Mouse (Mus musculus) limb, embryonic 13.5 days (tissue): ENCODE measurements around the gene Grik2. TPM values are rescaled to one million over a fixed set of nuclear protein-coding genes. Genes with fewer than 3 reads are reported as not detected.
A peak's percentile ranks its signal among the peaks of the same experiment; 100 is the strongest.

Source experiments
- ATAC-seq: fragments of 200-750 bp; cut with Nextera tagmentation; 2 replicates; pipeline ENCODE4 v1.8.0; 2017; ENCODE audit warnings: low read depth, moderate number of reproducible peaks, moderate TSS enrichment; ENCODE audit not compliant: low FRiP score
- H3K27ac ChIP-seq: fragments of 300-500 bp; sonication (generic); 2 replicates; pipeline ENCODE4 v1.5.1; 2015; ENCODE audit warnings: inconsistent platforms, mild to moderate bottlenecking, moderate library complexity
- H3K27me3 ChIP-seq: fragments of 300-500 bp; sonication (generic); 2 replicates; pipeline ENCODE4 v1.6.1; 2015; ENCODE audit warnings: mild to moderate bottlenecking, inconsistent platforms
- H3K36me3 ChIP-seq: fragments of 300-500 bp; sonication (generic); 2 replicates; pipeline ENCODE4 v1.6.1; 2015; ENCODE audit warnings: inconsistent platforms, mild to moderate bottlenecking, moderate library complexity
- H3K4me1 ChIP-seq: fragments of 300-500 bp; sonication (generic); 2 replicates; pipeline ENCODE4 v1.6.1; 2015; ENCODE audit warnings: inconsistent platforms
- H3K4me2 ChIP-seq: fragments of 300-500 bp; sonication (generic); replicated peaks from 2 replicates; pipeline ENCODE4 v1.6.1; 2015; ENCODE audit warnings: inconsistent platforms, mild to moderate bottlenecking, moderate library complexity
- H3K4me3 ChIP-seq: fragments of 300-500 bp; sonication (generic); 2 replicates; pipeline ENCODE4 v1.5.1; 2015; ENCODE audit warnings: moderate library complexity, mild to moderate bottlenecking, inconsistent platforms
- H3K9ac ChIP-seq: fragments of 300-500 bp; sonication (generic); 2 replicates; pipeline ENCODE4 v1.6.1; 2015; ENCODE audit warnings: mild to moderate bottlenecking, inconsistent platforms
- H3K9me3 ChIP-seq: fragments of 300-500 bp; sonication (generic); 2 replicates; pipeline ENCODE4 v1.6.1; 2016; ENCODE audit warnings: inconsistent platforms
- WGBS: fragments of 180-500 bp; shearing (Covaris S2); methylation state at CpG from one replicate; pipeline ENCODE4 v1.1.7; 2015; 5-methylcytosine and 5-hydroxymethylcytosine counted together
- polyA plus RNA-seq: library from polyadenylated mRNA; unstranded; fragments of >200 nt; fragmentation: Nextera tagmentation; extraction: Ambion mirVana; gene quantifications from 2 replicates; pipeline ENCODE4 v1.2.1, GENCODE M21; 2015

The Grik2 gene
- polyA plus RNA-seq, 1 experiment from 2014 or later, result 3.1 TPM

- 75% methylated on average over 2 of the region's 2 CpGs for WGBS
- no peak for ATAC-seq
- no peak overlapping the region for H3K4me2 ChIP-seq
These were observed 148.7 kb downstream of the Grik2 start for GRCm38 (mm10) chr10:49639901-49640300.

DNA sequence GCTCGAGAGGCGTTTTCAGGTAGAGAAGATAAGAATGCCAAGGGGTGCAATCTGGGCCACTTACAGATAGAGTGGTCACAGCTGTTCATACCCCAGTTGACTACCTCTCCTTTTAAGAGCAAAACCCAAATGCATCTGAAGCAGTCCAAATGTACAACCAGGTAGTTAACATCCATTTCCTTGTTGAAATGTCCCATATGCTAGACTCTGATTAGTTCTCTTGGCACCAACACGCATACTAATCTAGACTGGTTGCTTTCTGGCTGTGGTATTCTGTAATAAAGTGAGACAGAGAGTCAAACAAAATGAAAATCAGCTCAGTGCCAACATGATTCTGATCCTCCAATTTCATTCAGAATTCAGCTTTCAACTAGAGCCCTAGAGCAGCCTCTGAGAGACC, 164.6 kb downstream of the Grik2 start:
- H3K27ac ChIP-seq, result no peak overlapping the region
- no peaks in the 10 kb centered on the region for H3K9me3 ChIP-seq
- H3K4me3 ChIP-seq, result no peak overlapping the region
- no peak overlapping the region for H3K9ac ChIP-seq
- no peak overlapping the region for H3K4me2 ChIP-seq
- H3K4me1 ChIP-seq, result no peaks in the 10 kb centered on the region
- no peaks in the 10 kb centered on the region for H3K36me3 ChIP-seq
- 77% methylated on average over 3 of the region's 3 CpGs for WGBS
- no peak for ATAC-seq
- H3K27me3 ChIP-seq, result no peaks in the 10 kb centered on the region

More at GRCm38 (mm10) chr10:49639901-49640300, 148.7 kb downstream of the Grik2 start:
- H3K4me1 ChIP-seq, result no peaks in the 10 kb centered on the region
- no peak overlapping the region for H3K27ac ChIP-seq
- H3K27me3 ChIP-seq, result no peaks in the 10 kb centered on the region
- no peak overlapping the region for H3K4me3 ChIP-seq
- no peaks in the 10 kb centered on the region for H3K36me3 ChIP-seq
- H3K9ac ChIP-seq, result no peak overlapping the region
- no peaks in the 10 kb centered on the region for H3K9me3 ChIP-seq

- Histone ChIP-seq H3K4me1 (0 out of 2 replicates have a peak, but pooled peaks cover 3% of the 10 kb centered on the region), H3K4me3 (no peak overlapping the region), H3K36me3 (no peaks in the 10 kb centered on the region), H3K27ac (no peak overlapping the region), H3K27me3 (no peaks in the 10 kb centered on the region), H3K9me3 (no peaks in the 10 kb centered on the region), H3K4me2 (no peak overlapping the region), H3K9ac (no peak overlapping the region)
- WGBS, result 81% methylated on average over 2 of the region's 2 CpGs
- no peak for ATAC-seq
These were observed 190.9 kb downstream of the Grik2 start for GRCm38 (mm10) chr10:49597652-49598051.

- WGBS, result 86% methylated on average over 7 of the region's 7 CpGs
- Histone ChIP-seq H3K4me3 (no peak overlapping the region), H3K27me3 (no peaks in the 10 kb centered on the region), H3K36me3 (no peaks in the 10 kb centered on the region), H3K9ac (no peak overlapping the region), H3K9me3 (no peaks in the 10 kb centered on the region), H3K4me2 (no peak overlapping the region), H3K4me1 (no peaks in the 10 kb centered on the region), H3K27ac (no peak overlapping the region)
- no peak for ATAC-seq
These were observed 215.1 kb downstream of the Grik2 start for GRCm38 (mm10) chr10:49573514-49573913.

- no peaks in the 10 kb centered on the region for H3K4me1 ChIP-seq
- 70% methylated on average over 1 of the region's 1 CpGs for WGBS
- H3K27me3 ChIP-seq, result no peaks in the 10 kb centered on the region
- H3K36me3 ChIP-seq, result no peaks in the 10 kb centered on the region
- H3K9me3 ChIP-seq, result no peaks in the 10 kb centered on the region
- no peak for ATAC-seq
- no peak overlapping the region for H3K9ac ChIP-seq
- no peak overlapping the region for H3K4me2 ChIP-seq
- H3K27ac ChIP-seq, result no peak overlapping the region
- H3K4me3 ChIP-seq, result no peak overlapping the region
These were observed 228.6 kb downstream of the Grik2 start for GRCm38 (mm10) chr10:49559872-49560407.

- Histone ChIP-seq H3K4me2 (no peak overlapping the region), H3K27me3 (no peaks in the 10 kb centered on the region), H3K4me3 (no peak overlapping the region), H3K27ac (no peak overlapping the region), H3K4me1 (no peaks in the 10 kb centered on the region), H3K9me3 (no peaks in the 10 kb centered on the region), H3K36me3 (no peaks in the 10 kb centered on the region), H3K9ac (no peak overlapping the region)
- no peak for ATAC-seq
- whole genome bisulfite sequencing, result 61% methylated on average over 1 of the region's 1 CpGs
These were observed 246.3 kb downstream of the Grik2 start for GRCm38 (mm10) chr10:49542249-49542648.

- Histone ChIP-seq H3K4me2 (no peak overlapping the region), H3K9me3 (no peaks in the 10 kb centered on the region), H3K4me3 (no peak overlapping the region), H3K4me1 (no peaks in the 10 kb centered on the region), H3K9ac (no peak overlapping the region), H3K27me3 (no peaks in the 10 kb centered on the region), H3K27ac (no peak overlapping the region), H3K36me3 (no peaks in the 10 kb centered on the region)
- WGBS, result 92% methylated on average over 1 of the region's 1 CpGs
- no peak for ATAC-seq
These were observed 268.8 kb downstream of the Grik2 start for GRCm38 (mm10) chr10:49519752-49520151.

GRCm38 (mm10) chr10:49500628-49501027, 287.9 kb downstream of the Grik2 start:
- WGBS, result 61% methylated on average over 1 of the region's 1 CpGs
- H3K27ac ChIP-seq, result no peak overlapping the region
- no peaks in the 10 kb centered on the region for H3K9me3 ChIP-seq
- no peak for ATAC-seq
- H3K9ac ChIP-seq, result no peak overlapping the region
- no peaks in the 10 kb centered on the region for H3K36me3 ChIP-seq
- no peak overlapping the region for H3K4me3 ChIP-seq
- H3K27me3 ChIP-seq, result no peaks in the 10 kb centered on the region
- no peak overlapping the region for H3K4me2 ChIP-seq
- H3K4me1 ChIP-seq, result no peaks in the 10 kb centered on the region

- Histone ChIP-seq H3K4me3 (no peak overlapping the region), H3K27ac (no peak overlapping the region), H3K9me3 (no peaks in the 10 kb centered on the region), H3K27me3 (no peaks in the 10 kb centered on the region), H3K36me3 (no peaks in the 10 kb centered on the region), H3K4me2 (no peak overlapping the region), H3K9ac (no peak overlapping the region), H3K4me1 (no peaks in the 10 kb centered on the region)
- 88% methylated on average over 1 of the region's 1 CpGs for WGBS
- ATAC-seq, result no peak
These were observed 291.3 kb downstream of the Grik2 start for GRCm38 (mm10) chr10:49497302-49497701.

GRCm38 (mm10) chr10:49481439-49481838, 307.1 kb downstream of the Grik2 start:
- Histone ChIP-seq H3K4me3 (no peak overlapping the region), H3K27ac (no peak overlapping the region), H3K4me1 (no peaks in the 10 kb centered on the region), H3K4me2 (no peak overlapping the region), H3K9ac (no peak overlapping the region), H3K36me3 (no peaks in the 10 kb centered on the region), H3K9me3 (no peaks in the 10 kb centered on the region), H3K27me3 (no peaks in the 10 kb centered on the region)
- no peak for ATAC-seq
- 84% methylated on average over 4 of the region's 4 CpGs for WGBS

DNA sequence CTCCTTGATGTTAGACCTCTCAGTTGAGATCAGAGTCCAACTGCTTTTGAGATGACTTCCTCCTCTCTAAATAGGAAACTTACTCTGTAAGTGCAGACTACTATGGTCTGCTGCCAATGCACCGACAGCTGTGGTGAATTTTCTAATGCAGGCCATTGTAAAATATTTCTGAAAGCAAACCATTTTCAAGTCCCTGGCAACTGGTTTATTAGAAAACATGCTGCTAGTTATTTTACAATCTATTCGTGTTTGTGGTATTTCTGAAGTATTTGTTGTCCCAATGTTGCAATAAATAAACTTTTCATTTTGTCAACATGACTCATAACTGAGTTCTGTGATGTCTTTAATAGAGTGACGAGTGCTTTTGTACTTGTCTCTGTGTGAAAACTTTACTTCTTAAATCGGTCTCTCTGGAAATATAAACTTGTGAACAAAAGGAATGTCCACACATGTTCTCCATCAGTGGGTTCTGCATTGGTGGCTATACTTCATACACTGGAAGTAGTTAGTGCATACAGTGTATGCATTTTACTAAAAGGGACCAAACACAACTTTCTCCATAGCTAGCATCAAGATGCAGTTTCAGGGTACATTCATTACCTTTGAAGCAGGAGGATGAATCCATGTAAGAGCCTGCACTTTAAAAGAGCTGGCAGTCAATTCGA, 308.3 kb downstream of the Grik2 start:
- peak; percentile 92 for ATAC-seq
- H3K4me2 ChIP-seq, result no peak overlapping the region
- WGBS, result 39% methylated on average over 5 of the region's 5 CpGs

DNA sequence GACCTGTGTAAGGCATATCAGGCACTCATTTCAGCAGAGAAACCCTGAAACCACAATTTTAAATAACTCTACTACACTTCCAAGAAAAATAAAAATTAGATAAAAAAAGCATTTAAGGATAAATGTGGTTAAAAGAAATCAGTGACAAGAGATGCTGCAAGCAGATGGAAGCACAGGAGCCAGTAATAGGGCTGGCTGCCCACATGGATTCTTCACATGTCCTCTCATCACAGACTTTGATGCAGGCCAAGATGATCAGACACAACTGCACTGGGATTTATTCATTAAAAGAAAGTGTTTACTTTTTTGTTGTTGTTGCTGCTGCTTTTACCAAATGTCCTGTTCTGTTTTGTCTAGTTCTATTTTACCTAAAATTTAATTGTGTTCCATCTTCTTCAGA, 315.0 kb downstream of the Grik2 start:
- H3K9me3 ChIP-seq, result no peaks in the 10 kb centered on the region
- no peaks in the 10 kb centered on the region for H3K4me1 ChIP-seq
- H3K27me3 ChIP-seq, result no peaks in the 10 kb centered on the region
- H3K4me3 ChIP-seq, result no peak overlapping the region
- H3K27ac ChIP-seq, result no peak overlapping the region
- H3K4me2 ChIP-seq, result no peak overlapping the region
- ATAC-seq, result no peak
- no peak overlapping the region for H3K9ac ChIP-seq
- H3K36me3 ChIP-seq, result no peaks in the 10 kb centered on the region

More for the DNA sequence above, 308.3 kb downstream of the Grik2 start:
- Histone ChIP-seq H3K36me3 (no peaks in the 10 kb centered on the region), H3K9me3 (no peaks in the 10 kb centered on the region), H3K4me3 (no peak overlapping the region), H3K27ac (no peak overlapping the region), H3K9ac (no peak overlapping the region), H3K27me3 (no peaks in the 10 kb centered on the region), H3K4me1 (no peaks in the 10 kb centered on the region)

DNA sequence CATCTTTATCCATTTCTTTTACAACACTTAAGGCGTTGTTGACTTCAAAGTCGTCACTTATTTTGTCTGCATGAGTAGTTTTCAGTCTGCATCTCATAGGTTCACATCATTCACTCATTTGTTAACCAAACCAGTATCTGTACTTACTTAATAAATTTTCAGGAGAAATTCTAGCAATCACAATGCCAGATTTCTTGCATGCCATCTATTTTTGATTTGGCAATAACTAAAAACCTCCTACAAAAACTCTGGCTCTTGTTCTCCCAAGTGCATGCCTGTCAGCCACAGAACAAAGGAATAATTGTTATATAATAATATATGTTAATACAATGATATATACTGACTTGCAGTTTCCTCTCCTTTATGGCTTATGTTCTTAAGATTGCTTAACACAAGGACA, 331.8 kb downstream of the Grik2 start:
- WGBS, result 92% methylated on average over 2 of the region's 2 CpGs
- H3K27me3 ChIP-seq, result no peaks in the 10 kb centered on the region
- no peaks in the 10 kb centered on the region for H3K36me3 ChIP-seq
- ATAC-seq, result no peak
- no peak overlapping the region for H3K27ac ChIP-seq
- H3K4me3 ChIP-seq, result no peak overlapping the region
- H3K4me2 ChIP-seq, result no peak overlapping the region
- no peak overlapping the region for H3K9ac ChIP-seq
- no peaks in the 10 kb centered on the region for H3K9me3 ChIP-seq
- H3K4me1 ChIP-seq, result no peaks in the 10 kb centered on the region
